Mouse (Mus musculus) heart, postnatal 14 days (tissue): ENCODE results near the gene Bnc1. TPM values are rescaled to one million over a fixed set of nuclear protein-coding genes. Genes with fewer than 3 reads are reported as not detected.

Source experiments
- DNase-seq, 2 experiments: peaks; one replicate each; pipeline ENCODE4 v3.0.0; 2021 to 2022
- intact Hi-C: fragments of 180-260 bp; cut with DNase I; formaldehyde crosslinking; loops from one replicate; pipeline ENCODE4 v1.15.1; 2025
- total RNA-seq, 2 experiments: library from RNA; stranded (reverse); gene quantifications; 2 replicates each; pipeline ENCODE4 v1.2.3; 2021

The Bnc1 gene
- total RNA-seq, 2 experiments from 2014 or later: 1.6 to 2.2 TPM

GRCm38 (mm10) chr7:81978304-81978703 lies 13.8 kb downstream of the Bnc1 start:
- DNase-seq: no peak
- intact Hi-C loops: no loop called here

GRCm38 (mm10) chr7:81974616-81975015 lies 17.5 kb downstream of the Bnc1 start:
- no peak for DNase-seq
- intact Hi-C loops: no loop called here

- no peak for DNase-seq
- intact Hi-C loops: no loop called here
Measured at GRCm38 (mm10) chr7:81973939-81974338, 18.2 kb downstream of the Bnc1 start.

GRCm38 (mm10) chr7:81973339-81973738 lies 18.8 kb downstream of the Bnc1 start:
- DNase-seq: no peak
- intact Hi-C loops: no loop called here

GRCm38 (mm10) chr7:81968975-81969374 lies 23.1 kb downstream of the Bnc1 start:
- intact Hi-C loops: no loop called here
- DNase-seq: no peak

GRCm38 (mm10) chr7:81968451-81968850 lies 23.6 kb downstream of the Bnc1 start:
- intact Hi-C loops: no loop called here
- no peak for DNase-seq

- intact Hi-C loops: no loop called here
- no peak for DNase-seq
Measured at GRCm38 (mm10) chr7:81966195-81966594, 25.9 kb downstream of the Bnc1 start.

GRCm38 (mm10) chr7:81959704-81960103 lies 32.4 kb downstream of the Bnc1 start:
- intact Hi-C loops: loop anchor here (1.0 to 2.0 kb wide), 3 partner anchors 162 to 315 kb away; no protein-coding TSS in a partner anchor
- DNase-seq: peak; percentile 11 to 50

- peak in 1 of 2 experiments; percentile 17 for DNase-seq
- intact Hi-C loops: loop anchor here (1.0 to 5.0 kb wide), 2 partner anchors 87 to 165 kb away; partner anchors contain the start of gene 3110040N11Rik
Measured at GRCm38 (mm10) chr7:81954208-81954846, 37.8 kb downstream of the Bnc1 start.

GRCm38 (mm10) chr7:81950499-81950898 lies 41.6 kb downstream of the Bnc1 start:
- intact Hi-C loops: loop anchor here (5.0 kb wide), 1 partner anchor 83 kb away; no protein-coding TSS in a partner anchor
- DNase-seq: no peak

- intact Hi-C loops: no loop called here
- no peak for DNase-seq
Measured at GRCm38 (mm10) chr7:81945398-81945797, 46.7 kb downstream of the Bnc1 start.

GRCm38 (mm10) chr7:81934806-81935205 lies 57.3 kb downstream of the Bnc1 start:
- no peak for DNase-seq
- intact Hi-C loops: loop anchor here (2.0 to 5.0 kb wide), 3 partner anchors 68 to 148 kb away; partner anchors contain the start of genes 3110040N11Rik and Btbd1

GRCm38 (mm10) chr7:81934267-81934745 lies 57.8 kb downstream of the Bnc1 start, which contains the start of gene Hdgfl3:
Gene Hdgfl3, minus strand, starts transcription at chr7:81934473.
- peak; percentile 85 to 89 for DNase-seq
- intact Hi-C loops: loop anchor here (2.0 to 5.0 kb wide), 3 partner anchors 67 to 147 kb away; partner anchors contain the start of genes 3110040N11Rik and Btbd1

GRCm38 (mm10) chr7:81933601-81934266 lies 58.4 kb downstream of the Bnc1 start:
- intact Hi-C loops: loop anchor here (2.0 to 5.0 kb wide), 3 partner anchors 66 to 146 kb away; partner anchors contain the start of genes 3110040N11Rik and Btbd1
- peak; percentile 76 to 79 for DNase-seq

GRCm38 (mm10) chr7:81933061-81933600 lies 59.0 kb downstream of the Bnc1 start:
- intact Hi-C loops: loop anchor here (5.0 kb wide), 2 partner anchors 66 to 146 kb away; partner anchors contain the start of gene 3110040N11Rik
- peak in 1 of 2 experiments; percentile 5 for DNase-seq

- DNase-seq: no peak
- intact Hi-C loops: loop anchor here (5.0 kb wide), 2 partner anchors 65 to 145 kb away; partner anchors contain the start of gene 3110040N11Rik
Measured at GRCm38 (mm10) chr7:81932521-81933045, 59.5 kb downstream of the Bnc1 start.

- no peak for DNase-seq
- intact Hi-C loops: no loop called here
Measured at GRCm38 (mm10) chr7:81928998-81929397, 63.1 kb downstream of the Bnc1 start.

- intact Hi-C loops: no loop called here
- DNase-seq: no peak
Measured at GRCm38 (mm10) chr7:81921379-81921952, 70.6 kb downstream of the Bnc1 start.

GRCm38 (mm10) chr7:81920314-81920713 lies 71.8 kb downstream of the Bnc1 start:
- intact Hi-C loops: no loop called here
- no peak for DNase-seq

GRCm38 (mm10) chr7:81918316-81918715 lies 73.8 kb downstream of the Bnc1 start:
- no peak for DNase-seq
- intact Hi-C loops: no loop called here
